Mouse (Mus musculus): ENCODE data around the gene Golt1b.
A peak's percentile ranks its signal among the peaks of the same experiment; 100 is the strongest.
"Not testable (repeated sequence)": the region's sequence is repeated elsewhere in the genome, so short reads cannot be mapped to it uniquely, and the experiment has no call there.

Golt1b gene

DNA sequence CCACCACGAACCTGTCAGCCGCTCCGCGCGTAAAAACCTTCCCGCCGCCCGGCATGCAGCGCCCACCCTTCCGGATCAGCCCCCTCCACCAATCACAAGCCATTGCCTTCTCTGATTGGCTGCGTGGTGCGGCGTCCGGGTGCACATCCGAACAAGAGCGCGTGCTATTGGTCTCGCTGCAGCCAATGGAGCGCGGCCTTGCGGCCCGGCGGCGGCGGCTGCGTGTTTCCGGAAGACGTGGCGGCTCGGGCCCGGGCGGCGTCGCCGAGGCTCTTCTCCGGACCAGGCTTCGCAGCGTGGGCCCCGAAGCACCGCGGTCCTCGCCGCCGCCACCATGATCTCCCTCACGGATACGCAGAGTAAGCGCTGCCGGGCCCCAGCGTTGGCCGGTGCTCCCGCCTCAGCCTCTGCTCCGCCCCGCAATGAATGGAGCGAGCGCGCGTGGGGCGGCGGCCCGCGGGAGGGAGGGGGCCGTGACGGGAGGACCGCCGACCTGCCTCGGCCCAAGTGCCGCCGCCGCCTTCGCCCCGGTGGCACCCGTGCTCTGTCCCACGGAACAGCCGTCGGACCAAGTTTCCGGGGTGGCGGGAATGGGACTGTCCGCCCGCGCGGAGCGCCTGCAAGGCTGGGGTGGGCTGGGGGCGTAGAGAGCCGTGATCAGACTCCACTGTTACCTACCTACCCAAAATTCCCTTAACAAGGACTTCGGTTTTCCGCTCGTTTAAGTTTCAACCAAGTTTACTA lies at the start of gene Golt1b, which contains the start of gene Recql:
Gene Golt1b (plus strand): TSS at position 211 of the 744 bp plus-strand sequence.
Gene Recql (minus strand): TSS at position 77 of the 744 bp plus-strand sequence.
- peak; percentile 97 for DNase-seq (ENCODE audit: low spot score in 2 of 2)

DNA sequence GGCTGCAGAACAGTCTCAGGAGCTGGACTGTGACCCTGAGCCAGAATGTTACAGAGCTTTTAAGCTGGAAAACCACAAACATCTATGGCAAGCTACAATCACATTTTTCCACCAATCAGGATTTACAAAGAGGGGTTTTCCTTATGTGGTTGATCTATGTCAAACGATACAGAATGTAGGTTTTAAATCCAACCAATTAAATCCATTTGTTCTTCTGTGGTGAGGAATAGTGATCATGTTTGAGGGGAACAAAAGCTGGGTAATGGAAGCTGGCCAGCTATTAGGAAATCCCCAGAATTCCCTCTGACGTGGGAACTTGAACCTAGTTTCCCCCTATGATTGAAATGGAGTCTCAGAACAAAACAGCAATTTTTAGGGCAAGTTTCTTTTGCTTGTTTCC lies 48.1 kb upstream of the Golt1b start:
- no peak for DNase-seq (ENCODE audit: low spot score in 2 of 2)

DNA sequence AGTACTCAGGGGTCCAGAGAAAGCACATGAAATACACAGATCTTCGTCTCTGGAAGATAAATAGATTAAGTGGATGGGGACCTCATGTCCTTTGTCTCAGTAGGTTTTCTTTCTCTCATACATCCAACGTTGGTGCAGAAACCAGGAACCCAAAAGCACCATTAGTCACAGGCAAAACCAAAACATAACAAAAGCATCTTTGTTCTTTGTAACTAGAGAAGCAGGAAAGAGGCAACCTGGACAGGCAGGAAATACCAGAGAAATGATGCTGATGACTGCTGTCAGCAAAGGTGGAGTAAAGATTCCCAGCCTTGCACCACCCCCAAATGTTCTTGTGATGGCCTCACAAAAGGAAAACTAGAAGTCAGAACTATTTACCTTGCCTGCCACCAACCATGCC lies 47.4 kb upstream of the Golt1b start:
- no peak for DNase-seq (ENCODE audit: low spot score in 2 of 2)

DNA sequence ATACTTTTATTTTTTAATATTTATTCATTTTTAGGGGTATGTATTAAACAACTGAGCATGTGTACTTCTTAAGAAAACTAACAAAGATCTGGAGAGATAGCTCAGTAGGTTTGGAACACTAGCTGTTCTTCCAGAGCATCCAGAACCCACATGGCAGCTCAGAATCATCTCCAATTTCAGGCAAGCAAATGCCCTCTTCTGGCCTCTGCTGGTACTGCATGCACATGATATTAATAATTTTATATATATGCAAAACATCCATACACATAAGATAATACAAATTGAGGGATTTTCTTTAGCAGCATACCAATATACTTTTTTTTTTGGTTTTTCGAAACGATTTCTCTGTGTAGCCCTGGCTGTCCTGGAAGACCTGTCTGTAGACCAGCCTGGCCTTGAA lies 43.5 kb upstream of the Golt1b start:
- peak in 1 of 2 experiments; percentile 29 for DNase-seq (ENCODE audit: low spot score in 2 of 2)

DNA sequence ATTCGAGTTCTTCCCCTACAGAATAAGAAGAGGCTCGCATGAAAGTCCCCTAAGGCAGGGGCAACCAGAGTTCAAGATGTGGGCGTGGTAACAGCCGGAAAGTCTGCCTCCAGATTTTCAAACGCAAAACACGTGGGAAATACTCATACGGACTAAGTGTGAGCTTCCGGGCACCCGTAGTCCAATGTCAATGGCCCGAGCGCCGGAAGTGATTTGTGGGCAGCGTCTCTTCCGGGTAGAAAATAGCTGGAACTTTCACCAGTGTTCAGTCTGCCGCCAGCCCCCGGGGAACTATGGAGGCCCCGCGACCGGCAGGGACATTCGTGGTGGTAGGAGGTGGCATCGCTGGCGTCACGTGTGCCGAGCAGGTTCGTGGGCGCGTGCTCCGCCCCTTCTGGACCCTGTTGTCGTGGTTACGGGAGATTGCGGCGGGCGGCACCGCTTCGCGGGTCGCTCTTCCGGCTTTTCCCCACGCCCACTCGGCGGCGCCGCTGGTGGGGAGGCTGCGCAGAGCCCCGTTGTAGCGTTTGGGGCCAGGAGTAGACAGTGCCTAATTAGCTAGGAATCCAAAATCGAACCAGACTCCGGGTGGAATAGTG lies 41.5 kb upstream of the Golt1b start, which contains the start of gene Pyroxd1:
Gene Pyroxd1 (plus strand): TSS at position 215 of the 599 bp plus-strand sequence.
- peak; percentile 86 to 87 for DNase-seq (ENCODE audit: low spot score in 2 of 2)

DNA sequence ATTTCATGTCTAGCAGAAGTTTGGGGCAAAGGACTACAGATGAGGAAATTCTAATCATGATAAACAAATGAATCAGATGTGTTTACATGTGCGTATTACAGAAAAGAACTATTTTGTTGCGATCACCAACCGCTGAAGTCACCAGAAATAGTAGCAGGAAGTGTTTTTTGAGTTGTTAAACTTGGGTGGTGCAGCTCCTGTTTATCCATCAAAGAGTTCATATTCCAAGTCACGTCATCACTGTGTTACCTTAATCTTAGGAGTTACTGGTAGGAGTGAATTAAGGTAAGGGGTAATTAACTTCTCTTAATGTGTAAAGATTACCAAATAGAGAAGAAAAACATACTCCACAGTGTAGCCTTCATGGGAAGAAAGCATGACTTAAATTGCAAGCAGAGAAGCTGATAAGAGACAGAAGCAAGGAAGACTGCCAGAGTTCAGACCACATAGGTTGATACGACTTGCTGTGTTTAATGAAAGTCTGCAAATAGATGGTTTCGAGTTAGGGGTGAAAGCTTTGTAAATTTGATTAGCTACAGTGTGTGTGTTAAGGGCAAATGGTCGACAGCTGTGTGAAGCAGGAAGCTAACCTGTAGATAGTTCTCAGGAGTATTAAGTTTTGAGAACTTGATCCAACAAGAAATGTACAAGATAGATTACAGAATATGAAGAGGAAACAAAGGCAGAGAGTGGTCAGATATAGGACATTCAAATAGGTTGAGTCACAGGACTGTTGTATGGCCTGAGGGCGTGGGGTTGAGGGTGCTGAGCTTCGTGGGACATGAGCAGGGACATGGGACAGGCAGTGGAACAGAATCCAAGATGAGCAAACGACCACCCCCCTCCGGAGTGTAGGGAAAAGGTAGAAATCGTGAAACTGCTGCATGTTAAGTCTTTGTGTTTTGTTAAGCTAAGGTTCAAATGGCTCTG lies 40.6 kb upstream of the Golt1b start:
- no peak for DNase-seq (ENCODE audit: low spot score in 2 of 2)

DNA sequence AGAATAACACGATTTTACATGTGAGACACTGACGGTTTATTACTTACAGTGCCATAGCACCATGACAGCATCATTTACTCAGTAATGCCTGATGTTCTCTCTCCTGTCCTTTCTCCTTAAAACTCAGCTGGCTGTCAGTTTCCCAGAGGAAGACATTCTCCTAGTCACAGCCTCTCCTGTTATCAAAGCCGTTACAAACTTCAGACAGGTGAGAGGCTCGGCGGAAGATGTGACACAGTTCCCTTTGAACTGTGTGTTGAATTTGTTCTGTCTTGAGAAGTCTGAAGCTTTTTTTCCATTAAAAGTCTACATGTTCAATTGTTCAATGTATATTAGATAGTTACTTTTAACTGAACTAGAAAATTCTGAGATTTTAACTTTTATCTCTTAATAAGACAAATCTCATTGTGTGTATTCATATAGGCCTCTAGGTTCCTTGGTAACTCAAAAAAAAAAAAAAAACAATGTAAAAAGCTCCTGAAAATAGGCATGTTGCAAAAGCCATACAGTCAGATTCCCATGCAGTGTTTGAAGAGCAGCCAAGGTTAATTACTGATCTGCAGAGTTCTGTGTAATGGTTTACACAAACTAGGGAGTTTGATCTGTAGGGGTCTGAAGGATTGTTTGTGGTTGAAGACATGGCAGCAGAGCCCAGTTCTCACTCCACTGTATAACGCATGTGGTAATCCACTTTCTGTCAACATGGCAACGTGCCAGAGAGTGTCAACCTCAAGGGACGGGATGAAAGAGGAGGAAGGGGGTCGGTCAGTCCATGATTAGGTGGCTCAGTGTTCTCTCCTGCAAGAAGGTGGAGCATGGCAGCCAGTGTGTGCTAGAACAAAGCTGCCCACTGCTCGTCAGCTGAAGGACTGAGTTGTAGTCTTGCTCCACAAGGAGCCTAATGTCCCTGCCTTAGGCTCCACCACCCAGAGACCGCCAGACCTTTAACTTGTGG lies 39.3 kb upstream of the Golt1b start:
- no peak for DNase-seq (ENCODE audit: low spot score in 2 of 2)

DNA sequence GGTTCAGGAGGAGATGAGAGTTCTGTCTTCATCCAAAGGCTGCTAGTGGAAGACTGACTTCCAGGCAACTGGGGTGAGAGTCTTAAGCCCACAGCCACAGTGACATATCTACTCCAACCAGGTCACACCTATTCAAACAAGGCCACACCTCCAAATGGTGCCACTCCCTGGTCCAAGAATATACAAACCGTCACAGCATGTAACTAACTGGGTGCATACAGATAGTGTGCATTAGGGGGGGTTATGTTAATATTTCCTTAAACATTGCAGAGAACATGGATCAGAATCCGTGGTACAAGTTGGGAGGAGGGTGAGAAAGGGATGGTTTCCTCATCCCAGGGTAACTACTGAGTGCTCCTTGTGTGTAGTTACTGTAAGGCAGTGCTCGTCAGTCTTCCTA lies 34.9 kb upstream of the Golt1b start:
- DNase-seq (ENCODE audit: low spot score in 2 of 2): not testable (repeated sequence)

DNA sequence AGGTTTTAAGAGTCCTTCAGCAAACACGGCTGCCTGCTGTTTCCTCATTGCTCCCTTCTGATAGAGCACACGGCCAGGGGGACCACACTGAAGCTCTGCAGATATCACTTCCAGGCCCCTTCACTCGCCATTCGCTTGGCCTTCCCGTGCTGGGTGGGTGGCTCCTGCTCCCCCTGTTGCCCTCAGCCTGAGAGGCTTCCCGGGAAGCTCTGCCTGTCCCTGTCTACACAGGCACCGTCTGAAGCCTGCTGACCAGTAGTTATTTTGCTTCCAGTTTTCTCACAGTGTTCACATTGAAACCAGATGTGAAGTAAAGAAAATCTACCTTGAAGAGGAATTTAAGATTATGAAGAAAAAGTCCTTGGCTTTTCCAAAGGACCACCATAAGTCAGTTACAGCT lies 29.9 kb upstream of the Golt1b start:
- no peak for DNase-seq (ENCODE audit: low spot score in 2 of 2)

DNA sequence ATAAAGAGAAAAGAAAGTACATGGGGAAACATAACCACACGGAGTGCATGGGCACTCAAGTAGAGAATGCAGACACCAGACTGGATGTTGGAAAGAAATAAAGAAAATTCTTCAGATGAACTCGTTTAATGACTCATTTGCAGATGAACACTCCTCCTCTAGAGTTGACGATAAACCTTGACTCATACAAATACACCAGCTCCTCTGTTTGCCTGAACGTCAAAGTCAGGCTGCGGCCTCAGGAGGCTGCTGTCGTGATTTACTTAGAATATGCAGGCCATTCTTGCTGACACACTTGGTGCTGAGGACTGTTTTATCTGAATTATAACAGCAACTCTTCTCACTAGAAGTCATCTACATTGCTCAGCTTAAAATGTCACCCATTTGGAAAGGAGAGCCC lies 25.0 kb upstream of the Golt1b start:
- DNase-seq (ENCODE audit: low spot score in 2 of 2): no peak

DNA sequence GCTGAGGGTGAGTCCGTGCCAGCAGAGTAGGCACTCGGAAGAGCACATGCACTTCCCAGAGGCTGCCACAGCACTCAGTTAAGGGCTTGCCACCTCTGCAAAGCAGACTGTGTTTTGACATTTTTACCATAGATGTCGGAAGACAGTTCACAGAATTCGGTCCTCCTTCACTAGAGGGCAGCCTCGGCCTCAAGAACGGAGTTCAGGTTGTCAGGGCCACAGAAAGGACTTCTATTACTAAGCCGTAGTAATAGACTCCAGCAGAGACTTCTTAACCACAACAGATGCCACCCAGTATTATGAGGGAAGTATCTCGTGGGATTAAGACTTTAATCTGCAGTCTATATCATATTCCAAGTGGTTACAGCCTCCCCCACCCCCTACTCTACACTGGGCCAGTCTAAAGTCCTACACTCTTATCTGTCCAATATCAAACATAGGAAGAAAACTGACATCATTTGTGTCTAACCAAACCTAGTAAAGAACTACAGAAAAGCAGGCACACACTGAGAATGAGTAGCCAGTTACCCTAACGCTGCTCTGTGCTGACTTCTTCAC lies 23.9 kb upstream of the Golt1b start:
- no peak for DNase-seq (ENCODE audit: low spot score in 2 of 2)

DNA sequence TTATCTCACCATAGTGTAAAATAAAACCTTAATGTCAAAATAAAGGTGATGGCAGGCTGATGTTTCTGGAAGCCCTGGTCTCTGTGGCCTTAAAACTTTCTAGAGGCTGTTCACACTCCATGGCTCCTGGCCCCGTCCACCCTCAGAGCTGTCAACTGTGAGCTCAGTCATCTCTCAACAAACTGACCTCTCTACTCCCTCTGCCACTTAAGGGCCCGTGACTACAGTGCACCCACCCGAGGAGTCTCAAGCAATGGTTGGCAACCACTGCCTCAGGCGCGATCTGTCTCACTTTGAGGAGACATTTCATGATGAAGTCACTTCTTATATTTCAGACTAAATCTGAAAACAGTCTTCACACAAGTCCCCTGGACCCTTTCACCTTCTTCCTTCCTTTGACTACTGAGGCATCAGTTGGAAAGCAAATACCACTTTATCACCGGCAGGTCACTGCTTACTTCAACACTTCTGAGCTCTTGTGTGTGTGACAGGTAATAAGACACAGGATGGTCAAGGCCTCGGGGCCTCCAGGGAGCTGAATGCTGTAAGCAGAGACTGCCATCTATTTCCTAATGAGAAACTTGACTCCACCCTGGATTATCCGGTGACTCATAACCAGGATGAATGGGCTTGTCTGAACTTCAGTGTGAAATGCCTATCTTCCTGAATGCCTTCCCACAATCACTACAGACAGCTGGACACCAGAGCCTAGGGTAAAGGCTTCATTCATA lies 21.1 kb upstream of the Golt1b start:
- no peak for DNase-seq (ENCODE audit: low spot score in 2 of 2)

DNA sequence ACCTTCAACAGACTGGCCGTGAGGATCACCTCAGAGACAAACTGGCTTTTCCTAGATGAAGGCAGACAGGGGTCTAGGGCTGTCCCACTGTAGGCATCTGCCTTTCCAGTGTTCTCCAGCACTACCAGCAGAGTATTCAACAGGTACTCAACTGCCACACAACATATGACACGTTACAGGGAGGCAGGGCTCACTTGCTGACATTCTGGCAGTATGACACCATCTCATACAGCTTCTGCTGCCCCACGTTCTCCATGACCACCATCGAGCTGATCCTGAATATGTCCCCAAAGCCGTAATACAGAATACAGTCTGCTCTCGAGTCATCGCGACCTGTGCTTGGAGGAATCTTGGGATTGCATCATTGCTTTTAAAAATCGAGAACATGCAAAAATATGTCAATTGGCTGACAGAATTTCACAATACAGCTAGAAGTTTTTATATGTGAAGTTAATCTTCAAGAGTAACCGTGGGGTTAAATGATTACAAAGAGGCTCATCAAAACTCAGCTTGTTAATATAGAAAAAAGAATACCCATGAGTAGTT lies 20.5 kb upstream of the Golt1b start:
- no peak for DNase-seq (ENCODE audit: low spot score in 2 of 2)

DNA sequence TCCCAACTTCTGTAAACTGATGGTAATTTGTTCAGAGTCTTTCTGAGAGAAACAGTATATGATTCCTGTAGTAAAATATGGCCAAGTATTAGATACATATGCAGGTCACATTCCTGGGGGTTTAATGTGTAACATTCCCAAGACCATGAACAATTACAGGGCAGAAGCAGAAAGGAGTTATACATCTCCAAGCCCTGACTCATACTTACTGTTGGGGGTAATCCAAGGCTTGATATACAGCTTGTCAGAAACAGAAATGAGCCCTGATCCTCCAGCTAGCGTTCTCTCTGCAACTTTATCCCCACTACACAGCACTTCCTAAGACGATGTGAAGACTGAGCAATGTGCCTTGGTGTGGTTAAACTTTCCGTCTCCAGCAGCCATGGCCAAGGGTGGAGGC lies 19.5 kb upstream of the Golt1b start:
- DNase-seq (ENCODE audit: low spot score in 2 of 2): no peak

DNA sequence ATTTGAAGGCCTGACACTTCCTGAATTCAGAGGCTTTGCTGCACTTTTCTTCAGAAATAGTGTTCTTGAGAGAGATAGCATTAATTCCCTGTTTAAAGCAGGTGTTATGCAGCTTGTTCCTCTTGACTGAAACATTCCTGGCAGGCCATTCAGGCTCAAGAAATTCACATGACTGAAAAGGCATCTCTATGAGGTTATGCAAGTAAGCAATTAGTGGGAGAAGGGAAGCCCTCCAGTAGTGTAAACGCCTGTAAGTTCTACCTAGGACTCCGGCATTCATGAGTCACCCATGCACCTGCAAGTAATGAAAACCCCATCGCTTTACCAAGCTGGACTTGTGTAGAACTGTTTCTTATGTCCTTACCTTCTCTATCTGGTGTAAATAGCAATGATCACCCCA lies 17.5 kb upstream of the Golt1b start:
- DNase-seq (ENCODE audit: low spot score in 2 of 2): no peak

DNA sequence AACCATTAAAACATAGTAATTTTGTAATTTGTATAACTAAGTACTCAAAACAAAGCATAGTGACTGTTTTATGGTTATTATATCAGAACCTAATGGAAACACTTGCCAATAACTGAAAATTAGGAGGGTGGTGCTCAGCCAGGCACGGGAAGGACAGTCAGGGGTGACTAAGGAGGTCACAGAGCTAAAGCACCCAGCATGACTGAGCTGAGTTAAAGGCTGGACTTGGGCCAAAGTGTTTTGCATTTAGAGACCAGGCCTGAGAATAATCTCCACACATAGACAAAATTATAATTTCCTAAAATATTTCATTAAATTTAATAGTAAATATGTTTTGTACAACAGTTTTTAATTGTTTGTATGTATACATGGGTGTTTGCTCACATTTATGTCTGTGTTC lies 9.9 kb upstream of the Golt1b start:
- DNase-seq (ENCODE audit: low spot score in 2 of 2): no peak

DNA sequence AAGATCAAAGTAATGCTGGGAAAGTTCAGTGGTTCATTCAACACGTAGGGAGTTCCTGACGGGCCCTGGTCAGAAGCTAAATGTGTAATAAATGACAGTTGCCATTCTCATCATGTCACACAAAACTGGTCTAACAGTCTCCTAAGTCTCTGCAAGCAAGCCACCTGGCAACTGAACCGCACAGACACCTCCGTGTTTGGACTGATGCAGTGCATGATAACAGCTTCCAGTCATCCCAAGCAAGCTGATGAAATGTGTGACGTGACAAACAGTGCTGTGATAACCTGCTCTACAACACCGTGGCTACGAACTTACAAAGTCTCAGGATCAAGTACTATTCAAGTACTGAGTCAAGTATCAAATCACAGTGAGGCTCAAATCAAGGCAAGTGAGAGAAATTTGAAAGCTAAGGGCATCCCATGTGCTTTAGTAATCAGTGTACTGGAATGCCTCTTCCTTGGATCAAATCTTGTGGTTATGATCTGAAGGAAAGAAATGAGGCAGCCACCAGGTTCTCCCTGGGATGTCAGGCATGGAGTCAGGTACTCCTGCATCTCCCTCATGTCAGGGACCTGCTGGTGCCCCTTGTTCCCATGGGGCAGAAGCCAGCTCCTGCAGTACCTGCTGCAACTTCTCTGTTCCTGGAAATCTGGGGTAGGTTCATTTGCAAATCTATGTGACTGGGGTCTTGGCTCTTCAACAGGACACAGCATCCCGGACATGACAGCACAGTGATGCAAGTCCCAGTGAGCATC lies 8.3 kb upstream of the Golt1b start:
- no peak for DNase-seq (ENCODE audit: low spot score in 2 of 2)

DNA sequence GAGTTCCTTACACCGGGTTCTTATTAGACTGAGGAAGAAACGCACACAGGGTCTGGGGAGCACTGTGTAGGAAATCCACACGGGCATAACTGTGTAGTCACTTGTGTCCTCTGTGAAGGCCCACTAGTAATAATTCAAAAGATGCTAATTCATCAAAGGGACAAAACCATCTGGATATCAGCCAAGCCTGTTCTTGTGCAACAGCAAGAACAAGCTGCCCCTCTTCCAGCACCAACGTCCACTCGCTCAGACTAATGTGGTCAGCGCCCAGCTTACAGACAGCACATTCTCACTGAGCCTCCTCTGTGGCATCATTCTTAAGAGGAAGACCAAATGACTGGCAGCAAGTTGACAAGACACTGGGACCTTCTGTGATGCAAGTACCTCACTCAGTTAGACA lies 7.1 kb upstream of the Golt1b start:
- DNase-seq (ENCODE audit: low spot score in 2 of 2): no peak

DNA sequence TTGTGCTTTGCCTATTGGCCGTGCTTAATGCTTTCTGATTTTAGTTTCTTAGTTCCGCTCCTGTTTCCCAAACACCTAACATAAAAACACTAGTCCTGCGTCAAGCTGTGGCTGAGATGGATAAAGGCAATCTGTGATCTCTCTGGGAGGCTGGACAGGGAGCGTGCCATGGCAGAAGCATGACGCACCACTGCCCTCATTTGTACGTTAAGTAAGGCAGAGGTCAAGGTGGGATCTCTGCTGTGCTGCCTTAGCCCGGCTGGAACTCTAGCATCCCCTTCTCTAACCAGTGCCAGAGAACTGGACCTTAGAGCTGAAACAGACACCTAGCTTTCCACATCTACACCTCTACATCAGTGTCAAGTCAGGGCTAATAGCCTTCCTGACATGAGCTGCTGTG lies 5.4 kb upstream of the Golt1b start:
- DNase-seq (ENCODE audit: low spot score in 2 of 2): no peak
